Mouse (Mus musculus): Measurements from ENCODE around the gene Tmem170. TPM values are rescaled to one million over a fixed set of nuclear protein-coding genes. Genes with fewer than 3 reads are reported as not detected.

Gene Tmem170
- polyA plus RNA-seq, 1 experiment from 2014 or later: 8.9 TPM

DNA sequence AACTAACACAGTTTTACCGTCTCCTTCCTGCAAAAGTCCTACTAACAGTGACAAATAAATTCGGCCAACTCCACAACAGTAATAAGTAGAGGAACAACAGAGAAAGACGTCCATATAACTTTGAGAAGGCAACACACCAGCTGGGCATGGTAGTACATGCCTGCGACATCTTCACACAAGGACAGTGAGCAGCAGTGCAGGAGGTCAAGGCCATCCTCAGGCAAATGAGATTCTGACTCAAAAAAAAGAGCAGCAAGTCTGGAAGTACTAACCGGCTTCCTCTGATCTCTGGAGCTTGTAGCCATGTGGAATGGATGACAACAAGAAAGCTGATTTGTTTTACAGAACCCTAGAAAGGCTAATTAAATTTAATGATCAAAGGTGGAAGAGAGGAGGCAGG is 43.6 kb downstream of the Tmem170 start:
- peaks cover 43% of the 10 kb centered on the region for H3K36me3 ChIP-seq
- H3K9me3 ChIP-seq: no peaks in the 10 kb centered on the region
- no peak overlapping the region for H3K27ac ChIP-seq

DNA sequence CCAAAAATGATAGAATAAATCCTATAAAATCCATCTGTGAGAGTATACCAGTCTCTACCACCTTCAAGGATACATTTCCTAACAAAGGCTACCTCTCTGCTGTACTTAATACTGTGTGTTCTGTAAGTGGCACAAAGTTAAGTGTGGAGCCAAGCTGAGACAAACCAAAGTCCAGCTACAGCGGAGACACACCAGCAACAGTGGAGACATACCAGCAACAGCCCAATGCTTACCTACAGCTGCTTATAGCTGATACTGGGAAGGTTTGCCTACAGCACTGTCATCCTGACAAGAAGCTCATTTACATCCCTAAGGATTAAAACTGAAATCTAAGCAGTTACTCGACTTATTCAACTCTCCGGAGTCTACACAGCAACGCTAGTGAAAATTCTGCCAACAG is 44.6 kb downstream of the Tmem170 start:
- peaks cover 45% of the 10 kb centered on the region for H3K36me3 ChIP-seq
- WGBS: 68% methylated on average over 4 of the region's 4 CpGs

More for the DNA sequence above, 43.6 kb downstream of the Tmem170 start:
- Histone ChIP-seq H3K4me3 (no peak overlapping the region), H3K9ac (no peak overlapping the region), H3K27me3 (no peaks in the 10 kb centered on the region), H3K4me1 (no peaks in the 10 kb centered on the region), H3K4me2 (replicated peaks) (no peak overlapping the region)
- WGBS: 74% methylated on average over 5 of the region's 5 CpGs
- ATAC-seq (ENCODE audit: insufficient number of reproducible peaks, insufficient read depth, low FRiP score, low TSS enrichment): no peak

GRCm38 (mm10) chr8:111828595-111828994 is 48.0 kb downstream of the Tmem170 start:
- no peak overlapping the region for H3K9ac ChIP-seq
- 80% methylated on average over 6 of the region's 6 CpGs for WGBS

More for the DNA sequence above, 44.6 kb downstream of the Tmem170 start:
- Histone ChIP-seq H3K4me3 (no peak overlapping the region), H3K4me1 (no peaks in the 10 kb centered on the region), H3K4me2 (replicated peaks) (no peak overlapping the region), H3K9me3 (no peaks in the 10 kb centered on the region), H3K27me3 (no peaks in the 10 kb centered on the region), H3K9ac (no peak overlapping the region), H3K27ac (no peak overlapping the region)
- no peak for ATAC-seq (ENCODE audit: insufficient number of reproducible peaks, insufficient read depth, low FRiP score, low TSS enrichment)

DNA sequence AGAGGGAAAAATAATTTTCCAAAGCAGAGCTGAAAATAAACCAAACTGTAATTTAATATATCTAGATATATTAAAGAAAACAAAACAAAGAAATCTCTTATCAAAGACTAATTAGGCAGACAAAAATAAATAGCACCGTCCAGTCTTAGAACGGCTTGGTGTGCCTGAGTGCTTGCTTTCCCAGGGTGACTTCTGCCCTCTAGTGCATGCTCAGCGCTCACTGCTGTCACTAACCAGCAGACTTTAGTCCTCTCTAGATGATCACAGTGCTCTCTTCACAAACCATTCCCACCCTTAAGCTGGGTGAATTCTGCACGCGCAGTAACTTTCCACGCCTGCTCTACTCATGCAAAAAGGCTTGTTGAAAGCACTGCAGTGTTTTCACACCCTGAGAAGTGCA is 51.3 kb downstream of the Tmem170 start:
- ATAC-seq (ENCODE audit: insufficient number of reproducible peaks, insufficient read depth, low FRiP score, low TSS enrichment): no peak
- no peak overlapping the region for H3K4me3 ChIP-seq
- H3K27ac ChIP-seq: no peak overlapping the region
- H3K4me1 ChIP-seq: no peaks in the 10 kb centered on the region
- H3K4me2 ChIP-seq (replicated peaks): no peak overlapping the region
- H3K9me3 ChIP-seq: no peaks in the 10 kb centered on the region
- H3K27me3 ChIP-seq: no peaks in the 10 kb centered on the region
- WGBS: 74% methylated on average over 6 of the region's 6 CpGs
- H3K36me3 ChIP-seq: peaks cover 68% of the 10 kb centered on the region
- H3K9ac ChIP-seq: no peak overlapping the region

More at GRCm38 (mm10) chr8:111828595-111828994, 48.0 kb downstream of the Tmem170 start:
- no peak overlapping the region for H3K27ac ChIP-seq
- H3K9me3 ChIP-seq: no peaks in the 10 kb centered on the region
- ATAC-seq (ENCODE audit: insufficient number of reproducible peaks, insufficient read depth, low FRiP score, low TSS enrichment): no peak
- H3K4me3 ChIP-seq: no peak overlapping the region
- peaks cover 56% of the 10 kb centered on the region for H3K36me3 ChIP-seq
- H3K4me2 ChIP-seq (replicated peaks): no peak overlapping the region
- no peaks in the 10 kb centered on the region for H3K4me1 ChIP-seq
- no peaks in the 10 kb centered on the region for H3K27me3 ChIP-seq

- Histone ChIP-seq H3K4me1 (no peaks in the 10 kb centered on the region), H3K27me3 (no peaks in the 10 kb centered on the region), H3K9me3 (no peaks in the 10 kb centered on the region), H3K9ac (no peak overlapping the region), H3K27ac (no peak overlapping the region), H3K4me2 (replicated peaks) (no peak overlapping the region), H3K4me3 (no peak overlapping the region), H3K36me3 (peaks cover 68% of the 10 kb centered on the region)
- no peak for ATAC-seq (ENCODE audit: insufficient number of reproducible peaks, insufficient read depth, low FRiP score, low TSS enrichment)
- 94% methylated on average over 5 of the region's 5 CpGs for WGBS
These were observed 52.2 kb downstream of the Tmem170 start for GRCm38 (mm10) chr8:111824334-111824733.

GRCm38 (mm10) chr8:111821199-111821598 is 55.4 kb downstream of the Tmem170 start:
- H3K4me1 ChIP-seq: no peaks in the 10 kb centered on the region
- H3K4me3 ChIP-seq: no peak overlapping the region
- H3K27ac ChIP-seq: no peak overlapping the region
- no peaks in the 10 kb centered on the region for H3K9me3 ChIP-seq
- no peak overlapping the region for H3K4me2 ChIP-seq (replicated peaks)
- ATAC-seq (ENCODE audit: insufficient number of reproducible peaks, insufficient read depth, low FRiP score, low TSS enrichment): no peak
- peaks cover 51% of the 10 kb centered on the region for H3K36me3 ChIP-seq
- H3K9ac ChIP-seq: no peak overlapping the region
- no peaks in the 10 kb centered on the region for H3K27me3 ChIP-seq
- 86% methylated on average over 10 of the region's 10 CpGs for WGBS

- Histone ChIP-seq H3K27ac (0 out of 2 replicates have a peak overlapping the region, but pooled peaks have one; percentile 41), H3K4me3 (no peak overlapping the region), H3K36me3 (peaks cover 51% of the 10 kb centered on the region), H3K4me2 (replicated peaks) (no peak overlapping the region), H3K9me3 (no peaks in the 10 kb centered on the region), H3K9ac (no peak overlapping the region), H3K4me1 (no peaks in the 10 kb centered on the region), H3K27me3 (no peaks in the 10 kb centered on the region)
- WGBS: 94% methylated on average over 4 of the region's 4 CpGs
- ATAC-seq (ENCODE audit: insufficient number of reproducible peaks, insufficient read depth, low FRiP score, low TSS enrichment): no peak
These were observed 55.9 kb downstream of the Tmem170 start for GRCm38 (mm10) chr8:111820691-111821090.

- 86% methylated on average over 12 of the region's 12 CpGs for WGBS
These were observed 56.5 kb downstream of the Tmem170 start for GRCm38 (mm10) chr8:111820018-111820417.

GRCm38 (mm10) chr8:111818556-111818955 is 58.0 kb downstream of the Tmem170 start:
- no peak overlapping the region for H3K27ac ChIP-seq
- H3K27me3 ChIP-seq: no peaks in the 10 kb centered on the region
- no peak overlapping the region for H3K4me2 ChIP-seq (replicated peaks)
- peaks cover 41% of the 10 kb centered on the region for H3K36me3 ChIP-seq
- no peak overlapping the region for H3K9ac ChIP-seq
- 80% methylated on average over 3 of the region's 3 CpGs for WGBS
- no peak for ATAC-seq (ENCODE audit: insufficient number of reproducible peaks, insufficient read depth, low FRiP score, low TSS enrichment)
- no peaks in the 10 kb centered on the region for H3K9me3 ChIP-seq
- no peak overlapping the region for H3K4me3 ChIP-seq
- H3K4me1 ChIP-seq: no peaks in the 10 kb centered on the region

More at GRCm38 (mm10) chr8:111820018-111820417, 56.5 kb downstream of the Tmem170 start:
- 0 out of 2 replicates have a peak overlapping the region, but pooled peaks have one; percentile 41 for H3K27ac ChIP-seq
- H3K27me3 ChIP-seq: no peaks in the 10 kb centered on the region
- no peak for ATAC-seq (ENCODE audit: insufficient number of reproducible peaks, insufficient read depth, low FRiP score, low TSS enrichment)
- no peaks in the 10 kb centered on the region for H3K9me3 ChIP-seq
- no peak overlapping the region for H3K4me2 ChIP-seq (replicated peaks)
- H3K9ac ChIP-seq: no peak overlapping the region
- peaks cover 48% of the 10 kb centered on the region for H3K36me3 ChIP-seq
- no peak overlapping the region for H3K4me3 ChIP-seq
- H3K4me1 ChIP-seq: no peaks in the 10 kb centered on the region

GRCm38 (mm10) chr8:111815078-111815477 is 61.5 kb downstream of the Tmem170 start:
- 88% methylated on average over 4 of the region's 4 CpGs for WGBS
- H3K9ac ChIP-seq: no peak overlapping the region

GRCm38 (mm10) chr8:111813818-111814217 is 62.7 kb downstream of the Tmem170 start:
- no peak for ATAC-seq (ENCODE audit: insufficient number of reproducible peaks, insufficient read depth, low FRiP score, low TSS enrichment)
- 94% methylated on average over 9 of the region's 9 CpGs for WGBS
- H3K36me3 ChIP-seq: peaks cover 8% of the 10 kb centered on the region; the same call in 1 of the 2 replicates
- H3K9me3 ChIP-seq: no peaks in the 10 kb centered on the region
- H3K4me3 ChIP-seq: no peak overlapping the region
- no peaks in the 10 kb centered on the region for H3K27me3 ChIP-seq
- no peak overlapping the region for H3K27ac ChIP-seq
- no peak overlapping the region for H3K9ac ChIP-seq
- H3K4me2 ChIP-seq (replicated peaks): no peak overlapping the region
- no peaks in the 10 kb centered on the region for H3K4me1 ChIP-seq

More at GRCm38 (mm10) chr8:111815078-111815477, 61.5 kb downstream of the Tmem170 start:
- H3K9me3 ChIP-seq: no peaks in the 10 kb centered on the region
- H3K4me3 ChIP-seq: no peak overlapping the region
- no peak overlapping the region for H3K27ac ChIP-seq
- H3K36me3 ChIP-seq: peaks cover 14% of the 10 kb centered on the region
- H3K27me3 ChIP-seq: no peaks in the 10 kb centered on the region
- no peak overlapping the region for H3K4me2 ChIP-seq (replicated peaks)
- no peak for ATAC-seq (ENCODE audit: insufficient number of reproducible peaks, insufficient read depth, low FRiP score, low TSS enrichment)
- no peaks in the 10 kb centered on the region for H3K4me1 ChIP-seq
